Mouse (Mus musculus): ENCODE data around the gene Speer2.

Speer2 gene

DNA sequence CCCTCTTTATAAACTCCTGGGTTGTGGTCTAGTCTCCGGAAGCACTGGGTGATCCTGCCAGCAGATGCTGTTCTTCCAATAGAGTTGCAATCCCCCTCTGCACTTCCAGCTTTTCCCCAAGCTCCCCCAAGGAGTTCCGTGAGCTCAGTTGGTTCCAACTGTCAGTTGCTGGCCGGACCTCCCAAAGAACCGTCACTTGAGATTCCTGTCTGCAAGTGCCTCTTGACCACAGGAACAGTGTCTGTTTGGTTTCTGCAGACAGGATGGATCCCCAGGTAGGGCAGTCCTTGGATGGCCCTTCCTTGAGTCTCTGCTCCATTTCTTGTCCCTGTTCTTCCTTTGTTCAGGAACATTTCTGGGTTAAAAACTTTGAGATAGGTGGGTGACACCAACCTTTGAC is at the start of gene Speer2:
Gene Speer2 (minus strand): TSS at position 101 of the 400 bp plus-strand sequence.
- no peak for DNase-seq (ENCODE audit: low spot score)

- DNase-seq (ENCODE audit: low spot score): no peak
Observed at GRCm38 (mm10) chr16:69904303-69904702, 40.8 kb upstream of the Speer2 start.

GRCm38 (mm10) chr16:69880712-69881111 is 17.2 kb upstream of the Speer2 start:
- no peak for DNase-seq (ENCODE audit: low spot score)

- no peak for DNase-seq (ENCODE audit: low spot score)
Observed at GRCm38 (mm10) chr16:69836628-69837027, 26.9 kb downstream of the Speer2 start.

- no peak for DNase-seq (ENCODE audit: low spot score)
Observed at GRCm38 (mm10) chr16:69813652-69814051, 49.9 kb downstream of the Speer2 start.
